Mouse (Mus musculus): ENCODE results near the gene Scgb1b15.
"Not testable (repeated sequence)": the region's sequence is repeated elsewhere in the genome, so short reads cannot be mapped to it uniquely, and the experiment has no call there.

Gene Scgb1b15

GRCm38 (mm10) chr7:32836254-32836653, at the start of gene Scgb1b15:
Gene Scgb1b15, plus strand, starts transcription at chr7:32836554.
- not testable (repeated sequence) for DNase-seq (ENCODE audit: inconsistent age in 2 of 2, low spot score in 1 of 2)

GRCm38 (mm10) chr7:32829562-32829961, 6.8 kb upstream of the Scgb1b15 start, which contains the start of gene Scgb2b15:
Gene Scgb2b15, minus strand, starts transcription at chr7:32829662.
- DNase-seq (ENCODE audit: inconsistent age in 2 of 2, low spot score in 1 of 2) = not testable (repeated sequence)

All from adrenal gland, adult (tissue).